Mouse (Mus musculus) hindbrain, postnatal 0 days (tissue): ENCODE measurements at regions not wholly inside any gene's neighbourhood (a gene's known extent, or its start where the extent isn't known, plus 50 kb on each side); places are given as distances from the start of the nearest gene placed in this dataset.

Experiments
- ATAC-seq: fragments of 200-750 bp; cut with Nextera tagmentation; 2 replicates; pipeline ENCODE4 v1.8.0; 2017; ENCODE audit warnings: mild to moderate bottlenecking, moderate TSS enrichment, moderate library complexity
- DNase-seq: peaks from one replicate; pipeline ENCODE4 v3.0.0-alpha.2; 2015; ENCODE audit warnings: low spot score
- H3K27ac ChIP-seq: fragments of 300-500 bp; sonication (generic); 2 replicates; pipeline ENCODE4 v1.5.1; 2014; ENCODE audit warnings: mild to moderate bottlenecking
- H3K27me3 ChIP-seq: fragments of 300-500 bp; sonication (generic); 2 replicates; pipeline ENCODE4 v1.6.1; 2014; ENCODE audit warnings: low read length, mixed read lengths; ENCODE audit not compliant: insufficient read depth
- H3K36me3 ChIP-seq: fragments of 300-500 bp; sonication (generic); 2 replicates; pipeline ENCODE4 v1.6.1; 2014; ENCODE audit warnings: low read length, mixed read lengths; ENCODE audit not compliant: insufficient read depth
- H3K4me1 ChIP-seq: fragments of 300-500 bp; sonication (generic); 2 replicates; pipeline ENCODE4 v1.6.1; 2014; ENCODE audit warnings: antibody characterized with exemption, low read length, mixed read lengths; ENCODE audit not compliant: insufficient read depth
- H3K4me2 ChIP-seq: fragments of 300-500 bp; sonication (generic); 2 replicates; pipeline ENCODE4 v1.6.1; 2014; ENCODE audit warnings: low read depth, mild to moderate bottlenecking, low read length, moderate library complexity, mixed read lengths
- H3K4me3 ChIP-seq: fragments of 300-500 bp; sonication (generic); 2 replicates; pipeline ENCODE4 v1.5.1; 2014; ENCODE audit warnings: low read length
- H3K9ac ChIP-seq: fragments of 300-500 bp; sonication (generic); replicated peaks from 2 replicates; pipeline ENCODE4 v1.6.1; 2014; ENCODE audit warnings: mild to moderate bottlenecking, low read length, moderate library complexity, mixed read lengths
- H3K9me3 ChIP-seq: fragments of 300-500 bp; sonication (generic); 2 replicates; pipeline ENCODE4 v1.6.1; 2016; ENCODE audit warnings: low read length, mixed read lengths
- CTCF ChIP-seq: IDR thresholded peaks from 2 replicates; pipeline ENCODE4 v1.5.1; 2016; ENCODE audit warnings: antibody characterized with exemption, control low read depth, low read depth
- WGBS: fragments of 180-500 bp; shearing (Covaris S2); extraction: QIAGEN DNeasy Blood & Tissue Kit; methylation state at CpG from one replicate; pipeline ENCODE4 v1.1.7; 2014; 5-methylcytosine and 5-hydroxymethylcytosine counted together

GRCm38 (mm10) chr8:12165487-12166152 lies 113.0 kb upstream of the A230072I06Rik start:
- Histone ChIP-seq H3K27ac (peak overlapping the region; percentile 37; the same call in 1 of the 2 replicates), H3K9ac (no peak overlapping the region), H3K4me2 (peak overlapping the region; percentile 30), H3K4me3 (no peak overlapping the region), H3K27me3 (peaks cover 9% of the 10 kb centered on the region; the same call in 1 of the 2 replicates), H3K36me3 (no peaks in the 10 kb centered on the region), H3K9me3 (no peaks in the 10 kb centered on the region), H3K4me1 (no peaks in the 10 kb centered on the region)
- 13% methylated on average over 23 of the region's 23 CpGs for WGBS
- DNase-seq (peak; percentile 61), ATAC-seq (no peak)
- TF ChIP-seq CTCF = no peak; the same call in 1 of the 2 replicates

GRCm38 (mm10) chr8:12171788-12172187 lies 106.8 kb upstream of the A230072I06Rik start:
- ATAC-seq (no peak), DNase-seq (peak; percentile 46)
- Histone ChIP-seq H3K4me3 (no peak overlapping the region), H3K4me2 (peak overlapping the region; percentile 24), H3K36me3 (no peaks in the 10 kb centered on the region), H3K9ac (no peak overlapping the region), H3K27ac (no peak overlapping the region), H3K9me3 (no peaks in the 10 kb centered on the region), H3K27me3 (no peaks in the 10 kb centered on the region), H3K4me1 (peaks cover 13% of the 10 kb centered on the region; the same call in 1 of the 2 replicates)
- no peak for TF ChIP-seq CTCF
- 39% methylated on average over 12 of the region's 12 CpGs for WGBS

GRCm38 (mm10) chr8:12175496-12175895 lies 103.1 kb upstream of the A230072I06Rik start:
- Histone ChIP-seq H3K27ac (no peak overlapping the region), H3K4me1 (peaks cover 13% of the 10 kb centered on the region; the same call in 1 of the 2 replicates), H3K27me3 (no peaks in the 10 kb centered on the region), H3K9me3 (no peaks in the 10 kb centered on the region), H3K4me2 (0 out of 2 replicates have a peak overlapping the region, but pooled peaks have one; percentile 10), H3K9ac (no peak overlapping the region), H3K36me3 (no peaks in the 10 kb centered on the region), H3K4me3 (no peak overlapping the region)
- DNase-seq = peak; percentile 56
- ATAC-seq = no peak
- no peak for TF ChIP-seq CTCF
- 45% methylated on average over 13 of the region's 13 CpGs for WGBS

GRCm38 (mm10) chr8:12184666-12185065 lies 94.0 kb upstream of the A230072I06Rik start:
- Histone ChIP-seq H3K27me3 (no peaks in the 10 kb centered on the region), H3K9me3 (no peaks in the 10 kb centered on the region), H3K4me3 (no peak overlapping the region), H3K4me1 (no peaks in the 10 kb centered on the region), H3K27ac (no peak overlapping the region), H3K9ac (no peak overlapping the region), H3K4me2 (no peak overlapping the region), H3K36me3 (no peaks in the 10 kb centered on the region)
- DNase-seq (peak; percentile 41), ATAC-seq (no peak)
- 67% methylated on average over 4 of the region's 4 CpGs for WGBS
- no peak for TF ChIP-seq CTCF

- H3K4me3 ChIP-seq = no peak overlapping the region
- no peak for TF ChIP-seq CTCF
- H3K4me1 ChIP-seq = no peaks in the 10 kb centered on the region
- DNase-seq = no peak
- no peak overlapping the region for H3K9ac ChIP-seq
- no peak for ATAC-seq
- H3K27me3 ChIP-seq = no peaks in the 10 kb centered on the region
- no peak overlapping the region for H3K27ac ChIP-seq
- no peaks in the 10 kb centered on the region for H3K9me3 ChIP-seq
- WGBS = 95% methylated on average over 3 of the region's 3 CpGs
- no peak overlapping the region for H3K4me2 ChIP-seq
- no peaks in the 10 kb centered on the region for H3K36me3 ChIP-seq
Measured at GRCm38 (mm10) chr8:12187366-12187765, 91.3 kb upstream of the A230072I06Rik start.

- no peak overlapping the region for H3K4me2 ChIP-seq
- ATAC-seq (no peak), DNase-seq (peak; percentile 39)
- H3K9ac ChIP-seq = no peak overlapping the region
- no peaks in the 10 kb centered on the region for H3K9me3 ChIP-seq
- H3K27ac ChIP-seq = no peak overlapping the region
- no peaks in the 10 kb centered on the region for H3K4me1 ChIP-seq
- H3K27me3 ChIP-seq = no peaks in the 10 kb centered on the region
- H3K36me3 ChIP-seq = no peaks in the 10 kb centered on the region
- TF ChIP-seq CTCF = no peak
- WGBS = 56% methylated on average over 5 of the region's 5 CpGs
- H3K4me3 ChIP-seq = no peak overlapping the region
Measured at GRCm38 (mm10) chr8:12188451-12188850, 90.2 kb upstream of the A230072I06Rik start.

- Histone ChIP-seq H3K27me3 (no peaks in the 10 kb centered on the region), H3K27ac (no peak overlapping the region), H3K9me3 (no peaks in the 10 kb centered on the region), H3K9ac (no peak overlapping the region), H3K4me3 (no peak overlapping the region), H3K4me1 (no peaks in the 10 kb centered on the region), H3K36me3 (no peaks in the 10 kb centered on the region), H3K4me2 (no peak overlapping the region)
- no peak for DNase-seq
- ATAC-seq = no peak
- no peak for TF ChIP-seq CTCF
- WGBS = 62% methylated on average over 4 of the region's 4 CpGs
Measured at GRCm38 (mm10) chr8:12188960-12189359, 89.7 kb upstream of the A230072I06Rik start.
